Mouse (Mus musculus): ENCODE measurements around the gene Ccdc130.

Ccdc130 gene

GRCm38 (mm10) chr8:84236998-84237473 lies 33.1 kb downstream of the Ccdc130 start, which contains the start of gene Zswim4:
TSS of gene Zswim4 (minus strand) at chr8:84237055.
- peak; percentile 100 for DNase-seq

GRCm38 (mm10) chr8:84236410-84236997 lies 33.7 kb downstream of the Ccdc130 start:
- DNase-seq, result peak; percentile 97

- peak; percentile 94 for DNase-seq
Observed at GRCm38 (mm10) chr8:84235746-84236409, 34.3 kb downstream of the Ccdc130 start.

GRCm38 (mm10) chr8:84233055-84233454 lies 37.1 kb downstream of the Ccdc130 start:
- DNase-seq, result no peak

- DNase-seq, result peak; percentile 89
Observed at GRCm38 (mm10) chr8:84230735-84231134, 39.4 kb downstream of the Ccdc130 start.

- DNase-seq, result no peak
Observed at GRCm38 (mm10) chr8:84223322-84224029, 46.7 kb downstream of the Ccdc130 start.

- DNase-seq, result peak; percentile 96
Observed at GRCm38 (mm10) chr8:84222566-84223165, 47.5 kb downstream of the Ccdc130 start.

- DNase-seq, result peak; percentile 96
Observed at GRCm38 (mm10) chr8:84220105-84220504, 50.1 kb downstream of the Ccdc130 start.

GRCm38 (mm10) chr8:84218143-84218542 lies 52.0 kb downstream of the Ccdc130 start:
- DNase-seq, result peak; percentile 96

GRCm38 (mm10) chr8:84217206-84217605 lies 53.0 kb downstream of the Ccdc130 start:
- no peak for DNase-seq

- DNase-seq, result peak; percentile 82
Observed at GRCm38 (mm10) chr8:84213277-84213676, 56.9 kb downstream of the Ccdc130 start.

GRCm38 (mm10) chr8:84211881-84212563 lies 58.2 kb downstream of the Ccdc130 start:
- DNase-seq, result peak; percentile 94

- peak; percentile 95 for DNase-seq
Observed at GRCm38 (mm10) chr8:84211202-84211601, 59.0 kb downstream of the Ccdc130 start.

- DNase-seq, result peak; percentile 96
Observed at GRCm38 (mm10) chr8:84210167-84210791, 59.9 kb downstream of the Ccdc130 start.

GRCm38 (mm10) chr8:84208381-84209380 lies 61.5 kb downstream of the Ccdc130 start:
- DNase-seq, result peak; percentile 93

- peak; percentile 99 for DNase-seq
Observed at GRCm38 (mm10) chr8:84207811-84208210, 62.4 kb downstream of the Ccdc130 start.

Data from heart, adult 11 months (tissue).